18 mouse cellular contexts compared by ENCODE assay signal in genomic region chr17:62806646-62807045, GRCm38 (mm10).
A peak's percentile ranks its signal among the peaks of the same experiment; 100 is the strongest.
DNase-seq lines count a peak whose midpoint lies in the region; ATAC-seq and TF ChIP-seq lines count a peak whose summit lies in the region.
"Had no signal": no experiment of that assay in that cellular context is flagged by ENCODE, and none has a peak within 500 bp of the region (broad histone marks: within the 10 kb centered on the region; RNA-seq: fewer than 3 reads in every experiment).

No protein-coding gene starts in this region.

- ATAC-seq in heart, embryonic 12.5 days (ENCODE audit: insufficient number of reproducible peaks, low FRiP score), result no peak
- ATAC-seq in megakaryocyte, adult 5-6 weeks (ENCODE audit: poor library complexity, severe bottlenecking), result no peak
- ATAC-seq: forebrain, postnatal 0 days; intestine, embryonic 16.5 days had no signal

- peak; percentile 9 for DNase-seq in gastrocnemius, adult 18-20 months (ENCODE audit: low spot score)
- no peak for DNase-seq in gastrocnemius, adult 2 months
- peak; percentile 19 to 35 for DNase-seq in heart, postnatal 10 days
- DNase-seq: adrenal gland, adult 8-10 months; cerebellum, adult 11 months; cerebellum, adult 8-10 months; cerebellum, postnatal 14 days; embryo, embryonic 11 days; forebrain, postnatal 0 days; gastrocnemius, postnatal 36 days had no signal

- H3K9ac ChIP-seq in heart, embryonic 12.5 days, result no peak overlapping the region
- H3K9ac ChIP-seq: embryonic facial prominence, embryonic 12.5 days; forebrain, embryonic 12.5 days; forebrain, postnatal 0 days; hindbrain, embryonic 15.5 days had no signal

- TF ChIP-seq CTCF in gastrocnemius, adult 2 months (IDR thresholded peaks at IDR 0.05), result no peak

- no peak overlapping the region for H3K4me2 ChIP-seq in heart, embryonic 12.5 days
- H3K4me2 ChIP-seq: embryonic facial prominence, embryonic 12.5 days; forebrain, embryonic 12.5 days; hindbrain, embryonic 15.5 days had no signal

- no peaks in the 10 kb centered on the region for H3K9me3 ChIP-seq in heart, embryonic 12.5 days (replicated peaks)
- peaks cover 19% of the 10 kb centered on the region; the same call in 1 of the 2 replicates for H3K9me3 ChIP-seq in megakaryocyte, embryonic 14.5 days
- H3K9me3 ChIP-seq: embryonic facial prominence, embryonic 12.5 days; forebrain, embryonic 12.5 days; hindbrain, embryonic 15.5 days had no signal

- WGBS in heart, embryonic 12.5 days, result 77% methylated on average over 6 of the region's 6 CpGs

- H3K4me3 ChIP-seq in gastrocnemius, adult 2 months, result no peak overlapping the region
- H3K4me3 ChIP-seq in heart, embryonic 12.5 days, result no peak overlapping the region
- peak overlapping the region; percentile 42 for H3K4me3 ChIP-seq in megakaryocyte, embryonic 14.5 days (replicated peaks)
- H3K4me3 ChIP-seq: embryonic facial prominence, embryonic 12.5 days; forebrain, embryonic 12.5 days; heart, adult 2 months; hindbrain, embryonic 15.5 days had no signal

- no peaks in the 10 kb centered on the region for H3K27me3 ChIP-seq in heart, embryonic 12.5 days (replicated peaks)
- H3K27me3 ChIP-seq in megakaryocyte, embryonic 14.5 days (replicated peaks), result no peaks in the 10 kb centered on the region
- H3K27me3 ChIP-seq: embryonic facial prominence, embryonic 12.5 days; forebrain, embryonic 12.5 days; hindbrain, embryonic 15.5 days had no signal

- H3K4me1 ChIP-seq in heart, embryonic 12.5 days (replicated peaks), result no peaks in the 10 kb centered on the region
- H3K4me1 ChIP-seq in megakaryocyte, embryonic 14.5 days, result no peaks in the 10 kb centered on the region
- H3K4me1 ChIP-seq: embryonic facial prominence, embryonic 12.5 days; forebrain, embryonic 12.5 days; hindbrain, embryonic 15.5 days had no signal

- no peaks in the 10 kb centered on the region for H3K36me3 ChIP-seq in heart, embryonic 12.5 days
- no peaks in the 10 kb centered on the region for H3K36me3 ChIP-seq in megakaryocyte, embryonic 14.5 days (replicated peaks; ENCODE audit: low read length)
- H3K36me3 ChIP-seq: embryonic facial prominence, embryonic 12.5 days; forebrain, embryonic 12.5 days; hindbrain, embryonic 15.5 days had no signal

- intact Hi-C loops in gastrocnemius, adult 2 months (cut with DNase I), result no loop called here
- intact Hi-C loops in heart, postnatal 10 days (cut with DNase I), result no loop called here

- H3K27ac ChIP-seq in gastrocnemius, adult 2 months, result no peak overlapping the region
- H3K27ac ChIP-seq in heart, embryonic 12.5 days (ENCODE audit: poor library complexity, severe bottlenecking), result no peak overlapping the region
- H3K27ac ChIP-seq: embryonic facial prominence, embryonic 12.5 days; forebrain, embryonic 12.5 days; heart, adult 2 months; hindbrain, embryonic 15.5 days had no signal
